Mouse (Mus musculus): Measurements from ENCODE around the gene Tmem135. TPM values are rescaled to one million over a fixed set of nuclear protein-coding genes. Genes with fewer than 3 reads are reported as not detected.

Gene Tmem135
- polyA plus RNA-seq, 1 experiment from 2014 or later = 15.1 TPM

- no peak overlapping the region for H3K4me3 ChIP-seq (ENCODE audit: low read depth, low read length)
- no peaks in the 10 kb centered on the region for H3K9me3 ChIP-seq (ENCODE audit: control insufficient read depth, low read length)
- DNase-seq (ENCODE audit: low spot score, missing footprints) (peak; percentile 33), ATAC-seq (ENCODE audit: low FRiP score) (no peak)
- H3K27ac ChIP-seq (ENCODE audit: low read depth, low read length) = no peak overlapping the region
- no peak overlapping the region for H3K9ac ChIP-seq (ENCODE audit: low read length)
- WGBS = 54% methylated on average over 8 of the region's 8 CpGs
- H3K4me1 ChIP-seq (ENCODE audit: control insufficient read depth, insufficient read depth, low read length) = no peaks in the 10 kb centered on the region
- H3K27me3 ChIP-seq (ENCODE audit: control insufficient read depth, insufficient read depth, low read length) = no peaks in the 10 kb centered on the region
- H3K4me2 ChIP-seq = no peak overlapping the region
- H3K36me3 ChIP-seq (ENCODE audit: control insufficient read depth, insufficient read depth, low read length) = no peaks in the 10 kb centered on the region
These were observed 18.6 kb upstream of the Tmem135 start for GRCm38 (mm10) chr7:89422650-89423049.

GRCm38 (mm10) chr7:89421294-89421693 is 17.3 kb upstream of the Tmem135 start:
- no peak overlapping the region for H3K27ac ChIP-seq (ENCODE audit: low read depth, low read length)
- H3K27me3 ChIP-seq (ENCODE audit: control insufficient read depth, insufficient read depth, low read length) = no peaks in the 10 kb centered on the region
- no peaks in the 10 kb centered on the region for H3K4me1 ChIP-seq (ENCODE audit: control insufficient read depth, insufficient read depth, low read length)
- no peak for ATAC-seq (ENCODE audit: low FRiP score)
- H3K36me3 ChIP-seq (ENCODE audit: control insufficient read depth, insufficient read depth, low read length) = no peaks in the 10 kb centered on the region
- H3K9ac ChIP-seq (ENCODE audit: low read length) = no peak overlapping the region
- H3K4me3 ChIP-seq (ENCODE audit: low read depth, low read length) = no peak overlapping the region
- no peak overlapping the region for H3K4me2 ChIP-seq
- peak; percentile 80 for DNase-seq (ENCODE audit: low spot score, missing footprints)
- WGBS = 90% methylated on average over 5 of the region's 5 CpGs
- H3K9me3 ChIP-seq (ENCODE audit: control insufficient read depth, low read length) = no peaks in the 10 kb centered on the region

GRCm38 (mm10) chr7:89418917-89419679 is 15.1 kb upstream of the Tmem135 start:
- Histone ChIP-seq H3K9me3 (ENCODE audit: control insufficient read depth, low read length) (no peaks in the 10 kb centered on the region), H3K4me3 (ENCODE audit: low read depth, low read length) (no peak overlapping the region), H3K4me1 (ENCODE audit: control insufficient read depth, insufficient read depth, low read length) (no peaks in the 10 kb centered on the region), H3K9ac (ENCODE audit: low read length) (no peak overlapping the region), H3K36me3 (ENCODE audit: control insufficient read depth, insufficient read depth, low read length) (no peaks in the 10 kb centered on the region), H3K4me2 (no peak overlapping the region), H3K27me3 (ENCODE audit: control insufficient read depth, insufficient read depth, low read length) (no peaks in the 10 kb centered on the region), H3K27ac (ENCODE audit: low read depth, low read length) (no peak overlapping the region)
- peak; percentile 81 for DNase-seq (ENCODE audit: low spot score, missing footprints)
- no peak; the same call in 1 of the 2 replicates for ATAC-seq (ENCODE audit: low FRiP score)
- WGBS = 75% methylated on average over 3 of the region's 3 CpGs

DNA sequence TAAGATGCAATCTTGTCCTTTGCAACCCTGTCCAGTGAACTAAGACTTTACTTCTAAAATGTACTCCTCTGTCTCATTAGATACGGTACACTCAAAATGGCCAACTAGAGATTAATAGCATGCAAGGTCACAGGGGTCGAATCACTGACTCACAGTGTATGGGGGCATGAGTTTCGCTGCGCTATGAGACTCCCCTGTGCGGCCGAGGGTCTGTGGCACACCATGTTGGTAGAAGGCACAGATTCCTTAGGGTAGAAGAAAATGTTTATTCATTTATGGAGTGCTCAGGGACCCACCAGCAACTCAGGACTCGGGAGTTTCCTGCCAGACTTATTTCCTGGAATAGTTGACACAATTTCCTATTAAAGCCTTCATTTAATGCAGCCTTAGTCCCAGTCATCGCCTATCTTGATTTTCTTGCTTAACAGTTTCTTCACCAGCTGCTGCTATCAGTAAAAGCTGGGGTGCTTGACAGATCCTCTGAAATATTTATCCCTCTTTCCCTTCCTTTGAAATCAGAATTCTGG is 14.2 kb upstream of the Tmem135 start:
- no peak overlapping the region for H3K4me3 ChIP-seq (ENCODE audit: low read depth, low read length)
- H3K27me3 ChIP-seq (ENCODE audit: control insufficient read depth, insufficient read depth, low read length) = no peaks in the 10 kb centered on the region
- H3K36me3 ChIP-seq (ENCODE audit: control insufficient read depth, insufficient read depth, low read length) = no peaks in the 10 kb centered on the region
- no peak overlapping the region for H3K9ac ChIP-seq (ENCODE audit: low read length)
- peak; percentile 53 for DNase-seq (ENCODE audit: low spot score, missing footprints)
- ATAC-seq (ENCODE audit: low FRiP score) = 0 out of 2 replicates have a peak, but pooled peaks have one; percentile 19
- H3K27ac ChIP-seq (ENCODE audit: low read depth, low read length) = no peak overlapping the region
- no peaks in the 10 kb centered on the region for H3K4me1 ChIP-seq (ENCODE audit: control insufficient read depth, insufficient read depth, low read length)
- no peaks in the 10 kb centered on the region for H3K9me3 ChIP-seq (ENCODE audit: control insufficient read depth, low read length)
- no peak overlapping the region for H3K4me2 ChIP-seq
- WGBS = 82% methylated on average over 8 of the region's 8 CpGs

GRCm38 (mm10) chr7:89417707-89418106 is 13.7 kb upstream of the Tmem135 start:
- DNase-seq (ENCODE audit: low spot score, missing footprints) = peak; percentile 67
- H3K4me1 ChIP-seq (ENCODE audit: control insufficient read depth, insufficient read depth, low read length) = no peaks in the 10 kb centered on the region
- H3K36me3 ChIP-seq (ENCODE audit: control insufficient read depth, insufficient read depth, low read length) = no peaks in the 10 kb centered on the region
- no peak for ATAC-seq (ENCODE audit: low FRiP score)
- no peak overlapping the region for H3K9ac ChIP-seq (ENCODE audit: low read length)
- 86% methylated on average over 2 of the region's 2 CpGs for WGBS
- no peak overlapping the region for H3K4me2 ChIP-seq
- H3K27ac ChIP-seq (ENCODE audit: low read depth, low read length) = no peak overlapping the region
- H3K27me3 ChIP-seq (ENCODE audit: control insufficient read depth, insufficient read depth, low read length) = no peaks in the 10 kb centered on the region
- H3K9me3 ChIP-seq (ENCODE audit: control insufficient read depth, low read length) = no peaks in the 10 kb centered on the region
- H3K4me3 ChIP-seq (ENCODE audit: low read depth, low read length) = no peak overlapping the region

DNA sequence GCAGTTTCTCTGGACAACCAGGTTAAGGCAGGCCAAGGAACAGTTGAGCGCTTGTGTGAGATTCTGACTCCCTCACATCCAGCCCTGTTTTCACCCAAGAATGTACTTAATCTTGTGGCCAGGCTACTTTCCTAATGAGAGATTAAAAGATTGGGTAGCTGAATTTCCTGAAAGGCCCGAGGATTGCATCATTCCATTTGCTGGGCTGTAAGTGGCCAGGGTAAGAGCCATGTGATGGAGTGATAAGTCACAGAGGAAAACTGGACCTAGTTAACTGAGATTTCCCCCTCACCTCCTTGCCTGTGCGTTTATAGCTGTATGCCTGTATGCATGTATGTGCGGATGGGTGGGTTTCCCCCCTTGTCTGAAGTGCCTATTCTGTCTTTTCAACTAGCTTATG is 12.0 kb upstream of the Tmem135 start:
- DNase-seq (ENCODE audit: low spot score, missing footprints) (no peak), ATAC-seq (ENCODE audit: low FRiP score) (no peak)
- no peaks in the 10 kb centered on the region for H3K9me3 ChIP-seq (ENCODE audit: control insufficient read depth, low read length)
- H3K27ac ChIP-seq (ENCODE audit: low read depth, low read length) = no peak overlapping the region
- H3K36me3 ChIP-seq (ENCODE audit: control insufficient read depth, insufficient read depth, low read length) = no peaks in the 10 kb centered on the region
- no peaks in the 10 kb centered on the region for H3K27me3 ChIP-seq (ENCODE audit: control insufficient read depth, insufficient read depth, low read length)
- no peaks in the 10 kb centered on the region for H3K4me1 ChIP-seq (ENCODE audit: control insufficient read depth, insufficient read depth, low read length)
- no peak overlapping the region for H3K4me2 ChIP-seq
- H3K4me3 ChIP-seq (ENCODE audit: low read depth, low read length) = no peak overlapping the region
- no peak overlapping the region for H3K9ac ChIP-seq (ENCODE audit: low read length)
- WGBS = 79% methylated on average over 4 of the region's 4 CpGs

DNA sequence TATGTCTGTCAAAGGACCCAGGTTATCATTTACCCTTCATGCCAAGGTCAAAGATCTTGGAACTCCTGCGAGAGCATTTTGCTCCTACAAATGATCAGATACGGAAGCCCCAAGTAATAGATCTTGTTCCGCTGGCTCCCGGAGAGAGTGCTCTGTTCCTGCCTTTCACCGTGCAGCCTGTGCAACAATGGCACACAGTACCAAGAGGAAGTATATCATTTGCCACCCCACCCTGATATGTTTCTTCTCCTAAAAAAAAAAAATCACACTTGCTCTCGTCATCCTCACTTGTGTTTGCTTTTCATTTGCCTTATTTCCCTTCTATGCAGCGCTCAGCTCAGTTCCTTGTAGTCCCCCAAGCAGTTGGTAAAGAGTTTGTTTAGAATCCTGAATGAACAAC is 8.1 kb upstream of the Tmem135 start:
- Histone ChIP-seq H3K4me1 (ENCODE audit: control insufficient read depth, insufficient read depth, low read length) (no peaks in the 10 kb centered on the region), H3K27ac (ENCODE audit: low read depth, low read length) (no peak overlapping the region), H3K4me2 (no peak overlapping the region), H3K27me3 (ENCODE audit: control insufficient read depth, insufficient read depth, low read length) (no peaks in the 10 kb centered on the region), H3K9me3 (ENCODE audit: control insufficient read depth, low read length) (no peaks in the 10 kb centered on the region), H3K4me3 (ENCODE audit: low read depth, low read length) (no peak overlapping the region), H3K36me3 (ENCODE audit: control insufficient read depth, insufficient read depth, low read length) (no peaks in the 10 kb centered on the region), H3K9ac (ENCODE audit: low read length) (no peak overlapping the region)
- 91% methylated on average over 7 of the region's 7 CpGs for WGBS
- no peak for ATAC-seq (ENCODE audit: low FRiP score)
- no peak for DNase-seq (ENCODE audit: low spot score, missing footprints)

- no peaks in the 10 kb centered on the region for H3K27me3 ChIP-seq (ENCODE audit: control insufficient read depth, insufficient read depth, low read length)
- no peak overlapping the region for H3K9ac ChIP-seq (ENCODE audit: low read length)
- no peak overlapping the region for H3K4me2 ChIP-seq
- ATAC-seq (ENCODE audit: low FRiP score) (no peak), DNase-seq (ENCODE audit: low spot score, missing footprints) (no peak)
- H3K36me3 ChIP-seq (ENCODE audit: control insufficient read depth, insufficient read depth, low read length) = no peaks in the 10 kb centered on the region
- no peak overlapping the region for H3K4me3 ChIP-seq (ENCODE audit: low read depth, low read length)
- no peaks in the 10 kb centered on the region for H3K4me1 ChIP-seq (ENCODE audit: control insufficient read depth, insufficient read depth, low read length)
- H3K27ac ChIP-seq (ENCODE audit: low read depth, low read length) = no peak overlapping the region
- 88% methylated on average over 3 of the region's 3 CpGs for WGBS
- H3K9me3 ChIP-seq (ENCODE audit: control insufficient read depth, low read length) = no peaks in the 10 kb centered on the region
These were observed 7.3 kb upstream of the Tmem135 start for GRCm38 (mm10) chr7:89411346-89411745.

DNA sequence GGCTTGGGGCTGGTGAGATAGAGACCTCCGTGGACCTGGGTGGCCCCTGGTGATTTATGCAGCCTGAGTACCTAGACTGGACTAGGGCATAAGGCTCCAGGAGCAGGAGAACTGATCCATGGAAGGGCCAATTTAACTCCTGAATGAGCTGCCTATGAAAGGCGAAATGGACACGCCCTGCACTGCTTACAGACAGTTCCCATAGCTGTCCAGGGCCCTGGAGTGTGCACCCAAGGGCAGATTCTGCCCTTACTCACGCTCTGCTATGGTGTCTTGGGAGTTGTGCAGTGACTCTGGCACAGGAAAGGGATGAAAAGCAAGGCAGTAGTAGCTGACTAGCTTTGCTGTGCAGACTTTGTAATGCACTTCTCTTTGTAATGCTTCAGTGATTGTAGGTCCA is 6.3 kb upstream of the Tmem135 start:
- Histone ChIP-seq H3K27me3 (ENCODE audit: control insufficient read depth, insufficient read depth, low read length) (peaks cover under 1% of the 10 kb centered on the region; the same call in 1 of the 2 replicates), H3K9me3 (ENCODE audit: control insufficient read depth, low read length) (no peaks in the 10 kb centered on the region), H3K4me1 (ENCODE audit: control insufficient read depth, insufficient read depth, low read length) (peaks cover under 1% of the 10 kb centered on the region; the same call in 1 of the 2 replicates), H3K4me2 (no peak overlapping the region), H3K27ac (ENCODE audit: low read depth, low read length) (no peak overlapping the region), H3K36me3 (ENCODE audit: control insufficient read depth, insufficient read depth, low read length) (no peaks in the 10 kb centered on the region), H3K9ac (ENCODE audit: low read length) (no peak overlapping the region), H3K4me3 (ENCODE audit: low read depth, low read length) (no peak overlapping the region)
- ATAC-seq (ENCODE audit: low FRiP score) = no peak
- DNase-seq (ENCODE audit: low spot score, missing footprints) = no peak
- 87% methylated on average over 4 of the region's 4 CpGs for WGBS
